8 mouse cellular contexts compared by ENCODE assay signal in the genomic region with DNA sequence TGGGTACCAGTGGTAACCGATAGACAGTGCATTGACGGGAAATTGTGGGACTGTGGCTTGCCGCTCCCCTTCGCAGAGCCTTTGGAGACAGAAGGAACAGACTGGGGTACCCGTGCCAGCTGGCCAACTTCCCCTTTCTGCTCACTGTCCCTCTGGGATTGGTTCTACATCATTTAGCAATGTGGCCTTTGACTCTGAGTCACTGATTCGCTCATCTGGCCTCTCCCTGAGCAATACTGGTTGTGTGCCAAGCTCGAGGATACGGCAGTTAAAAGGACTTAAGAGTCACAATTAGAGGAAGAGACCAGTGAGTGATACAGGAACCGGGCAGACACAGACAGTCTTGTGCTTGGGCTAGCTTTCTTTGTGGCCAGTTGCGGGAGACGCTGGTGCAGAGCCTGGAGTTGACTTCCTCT.
DNase-seq lines count a peak whose midpoint lies in the region; ATAC-seq and TF ChIP-seq lines count a peak whose summit lies in the region.

No protein-coding gene starts in this region.

- no peaks in the 10 kb centered on the region for H3K4me1 ChIP-seq in kidney, adult 2 months (ENCODE audit: control insufficient read depth, insufficient read depth, low read length)
- H3K4me1 ChIP-seq in kidney, embryonic 15.5 days: peaks cover 16% of the 10 kb centered on the region
- no peaks in the 10 kb centered on the region for H3K4me1 ChIP-seq in thymus, adult 2 months (replicated peaks; ENCODE audit: control insufficient read depth, insufficient read depth, low read length)
- peaks cover 5% of the 10 kb centered on the region; the same call in 1 of the 2 replicates for H3K4me1 ChIP-seq in forebrain, embryonic 16.5 days (replicated peaks; ENCODE audit: control insufficient read depth, insufficient read depth, low read length)

- H3K9me3 ChIP-seq in kidney, embryonic 15.5 days (replicated peaks): peaks cover 4% of the 10 kb centered on the region; the same call in 1 of the 2 replicates
- H3K9me3 ChIP-seq in forebrain, embryonic 16.5 days (ENCODE audit: control insufficient read depth, low read length): no peaks in the 10 kb centered on the region

- H3K27me3 ChIP-seq in kidney, adult 2 months (replicated peaks; ENCODE audit: control insufficient read depth, insufficient read depth, low read length): no peaks in the 10 kb centered on the region
- peaks cover 25% of the 10 kb centered on the region for H3K27me3 ChIP-seq in kidney, embryonic 15.5 days
- peaks cover 5% of the 10 kb centered on the region for H3K27me3 ChIP-seq in Patski
- no peaks in the 10 kb centered on the region for H3K27me3 ChIP-seq in thymus, adult 2 months (ENCODE audit: control insufficient read depth, insufficient read depth, low read length)
- peaks cover 13% of the 10 kb centered on the region for H3K27me3 ChIP-seq in forebrain, embryonic 16.5 days (replicated peaks; ENCODE audit: control insufficient read depth, insufficient read depth, low read length)

- ATAC-seq in kidney, embryonic 15.5 days (replicated peaks; ENCODE audit: low FRiP score): no peak
- peak; percentile 81 for ATAC-seq in Patski
- no peak for ATAC-seq in forebrain, embryonic 16.5 days

- CTCF ChIA-PET in Patski (lab: Charles Lee): interaction anchor here (0.8 kb wide), 1 partner anchor 153 kb away, joined by 3 read pairs; no protein-coding TSS in a partner anchor

- H3K4me3 ChIP-seq in kidney, adult 2 months (ENCODE audit: insufficient read depth, low read depth, low read length): no peak overlapping the region
- no peak overlapping the region for H3K4me3 ChIP-seq in kidney, embryonic 15.5 days (replicated peaks)
- no peak overlapping the region for H3K4me3 ChIP-seq in thymus, adult 2 months (ENCODE audit: control insufficient read depth, insufficient read depth, low read length)
- H3K4me3 ChIP-seq in forebrain, embryonic 16.5 days (replicated peaks; ENCODE audit: low read length): no peak overlapping the region

- H3K27ac ChIP-seq in kidney, adult 2 months (ENCODE audit: insufficient read depth, low read depth, low read length): no peak overlapping the region
- H3K27ac ChIP-seq in kidney, embryonic 15.5 days: no peak overlapping the region
- no peak overlapping the region for H3K27ac ChIP-seq in thymus, adult 2 months (ENCODE audit: control insufficient read depth, insufficient read depth, low read length)
- H3K27ac ChIP-seq in forebrain, embryonic 16.5 days (ENCODE audit: low read length): no peak overlapping the region

- in situ Hi-C loops in Patski (cut with MboI; ENCODE audit: low pct_unique_long_range_greater_than_20kb): no loop called here

- no peak for TF ChIP-seq POLR2A in kidney, adult 2 months (IDR thresholded peaks at IDR 0.05; ENCODE audit: low read depth, low read length)
- no peak for TF ChIP-seq POLR2A in thymus, adult 2 months (IDR thresholded peaks at IDR 0.05; ENCODE audit: control insufficient read depth, extremely low read depth, insufficient read depth, low read length, poor library complexity)

- H3K4me2 ChIP-seq in kidney, embryonic 15.5 days: no peak overlapping the region
- H3K4me2 ChIP-seq in forebrain, embryonic 16.5 days (ENCODE audit: low read length): no peak overlapping the region

- TF ChIP-seq CTCF in kidney, adult 2 months (conservative IDR thresholded peaks at IDR 0.05; ENCODE audit: insufficient read depth, insufficient read length, low read depth, low read length): no peak
- TF ChIP-seq CTCF in Patski (IDR thresholded peaks at IDR 0.05): no peak
- TF ChIP-seq CTCF in thymus, adult 2 months (IDR thresholded peaks at IDR 0.05; ENCODE audit: borderline replicate concordance, control insufficient read depth, extremely low read depth, insufficient read depth, low read length, poor library complexity): no peak

- peak; percentile 50 for DNase-seq in kidney, adult 2 months
- peak; percentile 60 for DNase-seq in Patski (ENCODE audit: low read depth, low spot score)
- peak; percentile 77 for DNase-seq in gastrocnemius, adult 18-20 months (ENCODE audit: low spot score)
- peak; percentile 40 for DNase-seq in kidney, postnatal 14 days
- no peak for DNase-seq in embryo, embryonic 10 days (ENCODE audit: low spot score)
- DNase-seq in thymus, adult 2 months: no peak

- H3K36me3 ChIP-seq in kidney, adult 2 months (ENCODE audit: control insufficient read depth, insufficient read depth, low read length): no peaks in the 10 kb centered on the region
- no peaks in the 10 kb centered on the region for H3K36me3 ChIP-seq in kidney, embryonic 15.5 days
- H3K36me3 ChIP-seq in thymus, adult 2 months (ENCODE audit: control insufficient read depth, insufficient read depth, low read length): no peaks in the 10 kb centered on the region
- H3K36me3 ChIP-seq in forebrain, embryonic 16.5 days (ENCODE audit: control insufficient read depth, insufficient read depth): no peaks in the 10 kb centered on the region

- POLR2A ChIA-PET in Patski (lab: Charles Lee): interaction anchor here (0.6 kb wide), 1 partner anchor 1404 kb away, joined by 4 read pairs; no protein-coding TSS in a partner anchor

- WGBS in kidney, adult 2 months: 38% methylated on average over 11 of the region's 11 CpGs
- WGBS in kidney, embryonic 15.5 days: 59% methylated on average over 11 of the region's 11 CpGs
- 5% methylated on average over 11 of the region's 11 CpGs for WGBS in thymus, adult 2 months
- 66% methylated on average over 11 of the region's 11 CpGs for WGBS in forebrain, embryonic 16.5 days

- no peak overlapping the region for H3K9ac ChIP-seq in kidney, embryonic 15.5 days
- H3K9ac ChIP-seq in forebrain, embryonic 16.5 days (replicated peaks; ENCODE audit: low read depth, low read length): no peak overlapping the region

Comparison
In these comparisons a context has a peak if more than half of its experiments do, and no peak if none do; other contexts are left out.
1. DNase-seq: peak in kidney, adult 2 months (single experiment), Patski (single experiment), gastrocnemius, adult 18-20 months (single experiment) and kidney, postnatal 14 days (single experiment); none in embryo, embryonic 10 days (single experiment) and thymus, adult 2 months (single experiment).